Mouse (Mus musculus): ENCODE results near the gene Galk2.

DNA sequence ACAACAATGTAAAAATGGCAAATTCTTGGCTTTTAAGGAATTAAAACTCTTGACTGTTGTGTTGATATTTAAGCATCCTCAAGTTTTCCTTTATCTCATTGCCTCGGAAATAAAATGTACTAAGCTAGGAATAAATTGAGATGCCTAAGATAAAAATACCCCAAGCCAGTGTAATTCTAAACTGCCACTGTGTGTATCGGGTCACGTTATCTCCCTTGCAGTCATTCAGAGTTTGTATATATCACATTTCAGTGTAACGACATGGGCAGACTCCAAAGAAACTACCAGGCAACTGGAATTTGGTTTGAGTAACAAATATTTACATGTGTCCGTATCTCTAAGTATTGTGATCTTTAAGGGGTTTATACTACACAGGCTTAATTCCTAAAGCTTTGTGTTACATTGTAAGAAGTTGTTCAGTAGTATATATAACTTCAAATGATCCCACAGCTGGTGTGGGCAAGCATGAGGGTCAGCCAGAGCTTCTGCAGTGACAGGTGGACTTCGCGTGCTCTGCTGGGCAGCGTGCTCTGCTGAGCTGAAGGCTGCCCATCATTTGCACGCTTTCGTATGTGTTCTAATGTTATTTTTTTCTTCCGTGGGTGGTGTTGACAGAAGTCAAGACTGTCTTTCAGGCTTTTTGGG is 57.9 kb downstream of the Galk2 start:
- TF ChIP-seq CTCF (IDR thresholded peaks at IDR 0.05; ENCODE audit: control insufficient read depth, insufficient read depth, low read length), result no peak
- no peak for TF ChIP-seq POLR2A (IDR thresholded peaks at IDR 0.05; ENCODE audit: borderline replicate concordance, control insufficient read depth, low read depth, low read length)
